Mouse (Mus musculus) hindbrain, embryonic 11.5 days (tissue): Measurements from ENCODE around the gene Rab1a. TPM values are rescaled to one million over a fixed set of nuclear protein-coding genes. Genes with fewer than 3 reads are reported as not detected.

Experiments
- ATAC-seq: fragments of 200-750 bp; cut with Nextera tagmentation; 2 replicates; pipeline ENCODE4 v1.8.0; 2017; ENCODE audit warnings: mild to moderate bottlenecking, moderate TSS enrichment, moderate library complexity; ENCODE audit not compliant: low FRiP score
- DNase-seq: peaks from one replicate; pipeline ENCODE4 v3.0.0-alpha.2; 2015; ENCODE audit warnings: low spot score
- H3K27ac ChIP-seq: fragments of 300-500 bp; sonication (generic); 2 replicates; pipeline ENCODE4 v1.5.1; 2014; ENCODE audit warnings: mild to moderate bottlenecking, low read depth, low read length
- H3K27me3 ChIP-seq: fragments of 300-500 bp; sonication (generic); 2 replicates; pipeline ENCODE4 v1.6.1; 2014; ENCODE audit warnings: mild to moderate bottlenecking, low read length, moderate library complexity, mixed read lengths; ENCODE audit not compliant: control insufficient read depth, insufficient read depth
- H3K36me3 ChIP-seq: fragments of 300-500 bp; sonication (generic); 2 replicates; pipeline ENCODE4 v1.6.1; 2014; ENCODE audit warnings: mild to moderate bottlenecking, low read length, moderate library complexity, mixed read lengths; ENCODE audit not compliant: control insufficient read depth, insufficient read depth
- H3K4me1 ChIP-seq: fragments of 300-500 bp; sonication (generic); replicated peaks from 2 replicates; pipeline ENCODE4 v1.6.1; 2014; ENCODE audit warnings: low read length, mixed read lengths; ENCODE audit not compliant: control insufficient read depth, insufficient read depth
- H3K4me2 ChIP-seq: fragments of 300-500 bp; sonication (generic); replicated peaks from 2 replicates; pipeline ENCODE4 v1.6.1; 2014; ENCODE audit warnings: mild to moderate bottlenecking, low read depth, low read length
- H3K4me3 ChIP-seq: fragments of 300-500 bp; sonication (generic); 2 replicates; pipeline ENCODE4 v1.5.1; 2014; ENCODE audit warnings: low read depth, low read length
- H3K9ac ChIP-seq: fragments of 300-500 bp; sonication (generic); 2 replicates; pipeline ENCODE4 v1.6.1; 2014; ENCODE audit warnings: low read depth, low read length
- H3K9me3 ChIP-seq: fragments of 300-500 bp; sonication (generic); 2 replicates; pipeline ENCODE4 v1.6.1; 2016; ENCODE audit warnings: low read length; ENCODE audit not compliant: control insufficient read depth
- WGBS: fragments of 180-500 bp; shearing (Covaris S2); extraction: QIAGEN DNeasy Blood & Tissue Kit; methylation state at CpG from one replicate; pipeline ENCODE4 v1.1.7; 2014; 5-methylcytosine and 5-hydroxymethylcytosine counted together
- polyA plus RNA-seq: library from polyadenylated mRNA; unstranded; fragments of >200 nt; fragmentation: Nextera tagmentation; extraction: Ambion mirVana; gene quantifications from 2 replicates; pipeline ENCODE4 v1.2.1, GENCODE M21; 2014

Gene Rab1a
- polyA plus RNA-seq, 1 experiment from 2014 or later = 273 TPM

DNA sequence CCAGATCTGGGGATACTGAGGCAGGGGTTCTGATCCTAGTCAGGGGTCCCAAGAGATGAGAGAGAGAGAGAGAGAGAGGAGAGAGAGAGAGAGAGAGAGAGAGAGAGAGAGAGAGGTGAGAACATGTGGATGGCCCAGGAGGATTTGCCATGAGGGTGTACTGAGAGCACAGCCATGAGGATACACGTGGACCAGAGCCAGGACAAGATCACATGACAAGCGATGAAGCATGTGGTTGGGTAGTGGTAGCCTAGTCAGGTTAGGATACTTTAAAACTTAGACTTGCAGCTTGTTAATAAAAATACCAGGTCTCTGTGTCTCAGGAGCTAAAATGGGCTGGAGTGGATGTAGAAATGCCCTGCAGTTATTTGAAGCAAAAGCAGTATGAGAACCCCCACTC, 74.7 kb downstream of the Rab1a start:
- Histone ChIP-seq H3K9ac (no peak overlapping the region), H3K27me3 (no peaks in the 10 kb centered on the region), H3K9me3 (no peaks in the 10 kb centered on the region), H3K4me2 (no peak overlapping the region), H3K4me3 (no peak overlapping the region), H3K27ac (no peak overlapping the region), H3K36me3 (no peaks in the 10 kb centered on the region), H3K4me1 (no peaks in the 10 kb centered on the region)
- WGBS = 87% methylated on average over 2 of the region's 2 CpGs
- ATAC-seq (no peak), DNase-seq (no peak)

Other genes with a start within 250 kb of the Rab1a start
- gene Actr2, start 88.5 kb upstream of the Rab1a start, polyA plus RNA-seq = 81.6 and 86.7 TPM in 2 replicates
- 27.1 and 33.2 TPM in 2 replicates for gene Cep68, start 48.0 kb downstream of the Rab1a start, polyA plus RNA-seq
- gene Slc1a4, start 131.3 kb downstream of the Rab1a start, polyA plus RNA-seq = 19.3 and 19.4 TPM in 2 replicates